Mouse (Mus musculus) forebrain, postnatal 0 days (tissue): ENCODE results near the gene Ccer2. TPM values are rescaled to one million over a fixed set of nuclear protein-coding genes. Genes with fewer than 3 reads are reported as not detected.

Experiments used
- ATAC-seq: fragments of 200-750 bp; cut with Nextera tagmentation; 2 replicates; pipeline ENCODE4 v1.8.0; 2017; ENCODE audit warnings: mild to moderate bottlenecking, moderate library complexity
- DNase-seq: peaks from one replicate; pipeline ENCODE4 v3.0.0-alpha.2; 2015
- H3K27ac ChIP-seq: fragments of 300-500 bp; sonication (generic); 2 replicates; pipeline ENCODE4 v1.5.1; 2014; ENCODE audit warnings: low read depth, mild to moderate bottlenecking, antibody characterized with exemption, low read length, moderate library complexity, mixed read lengths
- H3K27me3 ChIP-seq: fragments of 300-500 bp; sonication (generic); 2 replicates; pipeline ENCODE4 v1.6.1; 2014; ENCODE audit warnings: mild to moderate bottlenecking, low read length, mixed read lengths; ENCODE audit not compliant: insufficient read depth
- H3K36me3 ChIP-seq: fragments of 300-500 bp; sonication (generic); 2 replicates; pipeline ENCODE4 v1.6.1; 2014; ENCODE audit warnings: mild to moderate bottlenecking, moderate library complexity; ENCODE audit not compliant: insufficient read depth
- H3K4me1 ChIP-seq: fragments of 300-500 bp; sonication (generic); 2 replicates; pipeline ENCODE4 v1.6.1; 2014; ENCODE audit warnings: antibody characterized with exemption; ENCODE audit not compliant: insufficient read depth
- H3K4me2 ChIP-seq: fragments of 300-500 bp; sonication (generic); 2 replicates; pipeline ENCODE4 v1.6.1; 2014; ENCODE audit warnings: low read depth, mild to moderate bottlenecking, moderate library complexity
- H3K4me3 ChIP-seq: fragments of 300-500 bp; sonication (generic); 2 replicates; pipeline ENCODE4 v1.5.1; 2014; ENCODE audit warnings: low read depth, low read length, mixed read lengths
- H3K9ac ChIP-seq: fragments of 300-500 bp; sonication (generic); 2 replicates; pipeline ENCODE4 v1.6.1; 2014; ENCODE audit warnings: mild to moderate bottlenecking
- H3K9me3 ChIP-seq: fragments of 300-500 bp; sonication (generic); 2 replicates; pipeline ENCODE4 v1.6.1; 2016; ENCODE audit warnings: low read length
- CTCF ChIP-seq: sonication (generic); IDR thresholded peaks from 2 replicates; pipeline ENCODE4 v1.5.1; 2016; ENCODE audit warnings: antibody characterized with exemption, control low read depth, low read depth
- WGBS: fragments of 180-500 bp; shearing (Covaris S2); extraction: QIAGEN DNeasy Blood & Tissue Kit; methylation state at CpG from one replicate; pipeline ENCODE4 v1.1.7; 2014; 5-methylcytosine and 5-hydroxymethylcytosine counted together
- polyA plus RNA-seq: library from polyadenylated mRNA; unstranded; fragments of >200 nt; fragmentation: Nextera tagmentation; extraction: Ambion mirVana; gene quantifications from 2 replicates; pipeline ENCODE4 v1.2.1, GENCODE M21; 2015
- total RNA-seq: library from RNA; depleted of rRNA; stranded (reverse); fragments of >200 nt; gene quantifications from 2 replicates; pipeline ENCODE4 v1.2.3, GENCODE M21; 2014

Ccer2 gene
- total and polyA plus RNA-seq, 2 experiments from 2014 or later, result 0.98 TPM; not detected in 1

GRCm38 (mm10) chr7:28778825-28779224, 22.9 kb downstream of the Ccer2 start:
- ATAC-seq, result no peak
- WGBS, result 85% methylated on average over 9 of the region's 9 CpGs
- no peaks in the 10 kb centered on the region for H3K9me3 ChIP-seq
- TF ChIP-seq CTCF, result no peak
- H3K27ac ChIP-seq, result no peak overlapping the region
- H3K27me3 ChIP-seq, result no peaks in the 10 kb centered on the region
- no peak for DNase-seq
- H3K36me3 ChIP-seq, result peaks cover 23% of the 10 kb centered on the region
- H3K4me3 ChIP-seq, result no peak overlapping the region
- H3K9ac ChIP-seq, result no peak overlapping the region
- H3K4me2 ChIP-seq, result no peak overlapping the region
- H3K4me1 ChIP-seq, result peaks cover 3% of the 10 kb centered on the region; the same call in 1 of the 2 replicates

- DNase-seq, result peak; percentile 90
- peaks cover 3% of the 10 kb centered on the region; the same call in 1 of the 2 replicates for H3K4me1 ChIP-seq
- no peak overlapping the region for H3K9ac ChIP-seq
- peak; percentile 81 for TF ChIP-seq CTCF
- H3K4me3 ChIP-seq, result no peak overlapping the region
- WGBS, result 47% methylated on average over 6 of the region's 6 CpGs
- peaks cover 31% of the 10 kb centered on the region for H3K36me3 ChIP-seq
- no peaks in the 10 kb centered on the region for H3K9me3 ChIP-seq
- H3K27ac ChIP-seq, result 0 out of 2 replicates have a peak overlapping the region, but pooled peaks have one; percentile 17
- H3K4me2 ChIP-seq, result no peak overlapping the region
- peak; percentile 90 for ATAC-seq
- no peaks in the 10 kb centered on the region for H3K27me3 ChIP-seq
These were observed 24.2 kb downstream of the Ccer2 start for GRCm38 (mm10) chr7:28780067-28780658.

GRCm38 (mm10) chr7:28780857-28781256, 24.9 kb downstream of the Ccer2 start:
- peaks cover 3% of the 10 kb centered on the region; the same call in 1 of the 2 replicates for H3K4me1 ChIP-seq
- no peak for ATAC-seq
- no peaks in the 10 kb centered on the region for H3K27me3 ChIP-seq
- 69% methylated on average over 7 of the region's 7 CpGs for WGBS
- no peak for DNase-seq
- no peak overlapping the region for H3K4me3 ChIP-seq
- no peak overlapping the region for H3K9ac ChIP-seq
- no peak overlapping the region for H3K4me2 ChIP-seq
- H3K9me3 ChIP-seq, result no peaks in the 10 kb centered on the region
- H3K36me3 ChIP-seq, result peaks cover 30% of the 10 kb centered on the region
- H3K27ac ChIP-seq, result no peak overlapping the region
- TF ChIP-seq CTCF, result no peak

- no peak overlapping the region for H3K4me2 ChIP-seq
- WGBS, result 88% methylated on average over 8 of the region's 8 CpGs
- H3K9me3 ChIP-seq, result no peaks in the 10 kb centered on the region
- H3K27me3 ChIP-seq, result no peaks in the 10 kb centered on the region
- no peak for ATAC-seq
- no peak for TF ChIP-seq CTCF
- H3K9ac ChIP-seq, result no peak overlapping the region
- no peak overlapping the region for H3K27ac ChIP-seq
- no peak overlapping the region for H3K4me3 ChIP-seq
- H3K4me1 ChIP-seq, result peaks cover 3% of the 10 kb centered on the region; the same call in 1 of the 2 replicates
- H3K36me3 ChIP-seq, result peaks cover 33% of the 10 kb centered on the region
- DNase-seq, result no peak
These were observed 25.3 kb downstream of the Ccer2 start for GRCm38 (mm10) chr7:28781261-28781663.

- H3K9ac ChIP-seq, result no peak overlapping the region
- H3K27ac ChIP-seq, result no peak overlapping the region
- 81% methylated on average over 5 of the region's 5 CpGs for WGBS
- H3K36me3 ChIP-seq, result peaks cover 30% of the 10 kb centered on the region
- DNase-seq (no peak), ATAC-seq (no peak)
- no peaks in the 10 kb centered on the region for H3K27me3 ChIP-seq
- peaks cover 3% of the 10 kb centered on the region; the same call in 1 of the 2 replicates for H3K4me1 ChIP-seq
- H3K4me2 ChIP-seq, result no peak overlapping the region
- H3K9me3 ChIP-seq, result no peaks in the 10 kb centered on the region
- no peak for TF ChIP-seq CTCF
- no peak overlapping the region for H3K4me3 ChIP-seq
These were observed 29.2 kb downstream of the Ccer2 start for GRCm38 (mm10) chr7:28785161-28785560.

- TF ChIP-seq CTCF, result no peak
- Histone ChIP-seq H3K36me3 (peaks cover 28% of the 10 kb centered on the region), H3K27me3 (no peaks in the 10 kb centered on the region), H3K4me3 (no peak overlapping the region), H3K27ac (no peak overlapping the region), H3K4me1 (no peaks in the 10 kb centered on the region), H3K9ac (no peak overlapping the region), H3K9me3 (no peaks in the 10 kb centered on the region), H3K4me2 (no peak overlapping the region)
- ATAC-seq (no peak), DNase-seq (no peak)
- WGBS, result 96% methylated on average over 9 of the region's 9 CpGs
These were observed 31.9 kb downstream of the Ccer2 start for GRCm38 (mm10) chr7:28787884-28788283.

GRCm38 (mm10) chr7:28788307-28789195, 32.6 kb downstream of the Ccer2 start, which contains the start of gene Rinl:
TSS of gene Rinl (plus strand) at chr7:28788969.
- no peak for TF ChIP-seq CTCF
- Histone ChIP-seq H3K27ac (no peak within 1 kb of the TSS), H3K4me2 (no peak within 1 kb of the TSS), H3K9ac (no peak within 1 kb of the TSS), H3K4me1 (no peaks in the 10 kb centered on the region), H3K27me3 (no peaks in the 10 kb centered on the region), H3K9me3 (no peaks in the 10 kb centered on the region), H3K4me3 (no peak within 1 kb of the TSS), H3K36me3 (peaks cover 21% of the 10 kb centered on the region)
- WGBS, result 84% methylated on average over 5 of the region's 5 CpGs
- ATAC-seq (no peak), DNase-seq (no peak)
